Mouse (Mus musculus): Measurements from ENCODE around the gene Gne.

Gene Gne

GRCm38 (mm10) chr4:44083945-44084344 is at the start of gene Gne:
Gne (minus strand) TSS chr4:44084177.
- DNase-seq: peak; percentile 43 to 68

DNA sequence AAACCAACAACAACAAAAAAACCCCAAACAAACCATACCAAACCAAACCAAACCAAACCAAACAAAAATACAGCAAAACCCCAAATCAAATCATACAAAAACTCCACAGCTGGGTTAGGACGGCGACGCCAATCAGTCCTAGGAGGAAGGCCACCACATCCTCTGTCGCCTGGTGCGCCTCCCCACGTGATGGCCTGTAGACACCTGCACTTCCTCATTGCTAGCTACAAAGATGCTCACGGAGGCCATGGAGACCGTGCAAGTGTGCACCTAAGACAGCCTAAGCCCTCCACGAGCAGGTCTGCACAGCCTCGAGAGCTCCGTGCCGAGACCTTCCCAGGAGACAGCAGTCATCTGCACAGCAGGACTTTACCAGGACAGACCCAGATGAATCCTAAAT is 42.8 kb upstream of the Gne start:
- no peak for DNase-seq

DNA sequence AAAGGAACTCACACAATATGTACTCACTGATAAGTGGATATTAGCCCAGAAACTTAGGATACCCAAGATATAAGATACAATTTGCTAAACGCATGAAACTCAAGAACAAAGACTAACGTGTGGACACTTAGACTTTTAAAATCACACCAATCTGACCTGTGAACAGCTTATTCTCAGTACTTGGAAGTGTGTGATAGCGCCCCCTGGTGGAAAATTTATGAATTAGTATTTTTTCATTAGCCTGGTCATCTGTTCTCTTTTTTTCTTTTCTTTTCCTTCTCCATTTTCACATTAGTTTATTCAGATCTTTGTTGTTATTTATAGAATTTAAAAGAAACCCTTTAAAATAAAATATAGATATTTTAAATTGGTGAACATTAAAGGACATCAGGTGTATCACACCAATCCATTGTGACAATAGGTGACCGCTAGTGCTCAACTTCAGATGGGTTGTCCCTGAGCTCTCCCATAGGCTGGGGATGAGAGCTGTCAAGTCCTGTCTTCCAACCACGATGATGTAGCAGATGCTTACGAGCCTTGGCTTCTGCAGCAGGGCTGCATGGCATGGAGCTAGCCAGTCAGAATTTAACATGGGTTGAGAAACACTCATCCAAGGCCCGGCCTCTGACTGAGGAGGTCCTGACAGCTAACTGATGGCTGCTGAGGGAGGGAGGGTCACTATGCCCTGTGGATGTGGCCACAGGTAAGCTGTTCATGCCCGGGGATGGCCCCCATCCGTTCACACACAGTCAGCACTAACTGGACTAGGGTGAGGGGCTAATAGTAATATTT is 35.6 kb upstream of the Gne start:
- DNase-seq: peak in 1 of 2 experiments; percentile 33

GRCm38 (mm10) chr4:44115046-44115445 is 31.1 kb upstream of the Gne start:
- DNase-seq: no peak

GRCm38 (mm10) chr4:44113393-44114138 is 29.6 kb upstream of the Gne start:
- DNase-seq: no peak

DNA sequence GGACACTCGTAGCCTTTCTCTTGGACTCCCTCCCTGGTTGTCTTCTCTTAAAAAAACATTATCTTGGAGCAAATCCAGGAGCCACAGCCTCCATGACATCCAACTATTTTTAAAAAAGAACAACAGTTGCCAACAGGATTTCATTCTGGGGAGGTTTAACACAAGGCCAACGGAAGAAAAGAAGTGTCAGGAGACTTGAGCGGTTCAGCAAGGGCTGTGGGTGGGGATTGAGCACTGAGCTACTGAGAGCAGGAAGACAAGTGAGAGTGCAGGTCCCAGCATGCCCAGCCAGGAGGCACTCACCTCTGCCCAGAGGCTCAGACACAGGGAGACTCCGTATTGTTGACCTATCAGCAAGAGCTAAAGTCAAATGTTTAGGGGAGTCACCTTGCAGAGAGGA is 28.8 kb upstream of the Gne start:
- peak; percentile 24 to 49 for DNase-seq

- DNase-seq: no peak
These were observed 26.8 kb upstream of the Gne start for GRCm38 (mm10) chr4:44110771-44111170.

GRCm38 (mm10) chr4:44108297-44108696 is 24.3 kb upstream of the Gne start:
- peak in 1 of 2 experiments; percentile 16 for DNase-seq

DNA sequence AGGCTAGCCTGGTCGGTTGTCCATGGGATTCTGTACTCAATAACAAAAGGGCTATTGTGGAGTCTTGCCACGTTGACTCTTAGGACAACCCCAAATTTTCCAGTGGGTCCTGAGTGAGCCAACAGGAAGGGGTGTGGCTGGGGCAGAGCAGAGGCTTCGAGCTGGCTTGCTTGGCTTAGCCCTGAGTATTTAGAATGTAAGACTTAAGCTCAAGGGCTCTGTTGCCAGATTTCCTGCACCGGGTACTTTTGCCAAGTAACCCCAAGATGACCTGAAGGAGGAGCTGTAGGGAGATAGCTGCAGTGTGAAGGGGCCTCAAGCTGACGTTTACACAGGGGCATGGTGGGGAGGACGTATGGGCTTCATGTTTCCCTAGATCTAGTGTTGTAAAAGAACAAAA is 23.4 kb upstream of the Gne start:
- peak; percentile 41 to 74 for DNase-seq

GRCm38 (mm10) chr4:44106297-44106821 is 22.4 kb upstream of the Gne start:
- DNase-seq: peak in 1 of 2 experiments; percentile 30

DNA sequence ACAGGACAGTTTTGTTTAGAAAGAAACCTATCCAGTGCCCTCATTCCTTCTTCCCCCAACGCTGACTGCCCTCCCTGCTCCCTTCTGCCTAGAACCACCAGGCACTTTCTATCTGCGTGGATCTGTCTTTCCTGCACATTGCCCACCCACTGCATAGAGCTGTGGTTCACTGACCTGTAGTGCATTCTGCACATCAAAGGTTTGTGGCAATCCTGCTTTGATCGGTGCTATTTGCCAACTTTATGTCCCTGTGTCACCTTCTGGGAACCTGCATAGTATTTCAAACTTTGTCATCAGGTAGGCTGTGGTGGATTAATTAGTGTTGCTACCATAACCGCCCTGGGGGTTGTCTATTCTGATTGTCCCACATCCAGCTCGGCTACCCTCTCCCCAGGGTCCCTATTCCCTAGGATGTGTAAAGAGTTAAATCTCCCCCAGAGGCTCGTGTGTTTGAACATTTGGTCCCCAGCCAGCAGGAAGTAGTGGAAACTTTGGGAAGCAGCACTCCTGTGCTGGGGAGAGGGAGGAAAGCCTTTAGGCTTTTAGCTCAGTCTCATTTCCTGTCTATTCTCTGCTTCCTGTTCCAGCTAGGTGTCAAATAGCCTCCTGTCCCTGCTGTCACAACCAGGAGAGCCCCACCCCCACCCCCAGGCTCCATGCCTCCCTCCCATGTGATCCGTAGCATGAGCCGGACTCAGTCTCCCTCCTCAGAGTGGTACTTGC is 20.4 kb upstream of the Gne start:
- DNase-seq: peak; percentile 49 to 55

GRCm38 (mm10) chr4:44103620-44104019 is 19.6 kb upstream of the Gne start:
- DNase-seq: peak in 1 of 2 experiments; percentile 26

GRCm38 (mm10) chr4:44097576-44098335 is 13.8 kb upstream of the Gne start:
- peak in 1 of 2 experiments; percentile 4 for DNase-seq

GRCm38 (mm10) chr4:44094475-44094874 is 10.5 kb upstream of the Gne start:
- DNase-seq: no peak

- peak in 1 of 2 experiments; percentile 40 for DNase-seq
These were observed 8.4 kb upstream of the Gne start for GRCm38 (mm10) chr4:44092359-44092758.

- DNase-seq: no peak
These were observed 1.6 kb upstream of the Gne start for GRCm38 (mm10) chr4:44085566-44085965.

- DNase-seq: no peak
These were observed 787 bp upstream of the Gne start for GRCm38 (mm10) chr4:44084602-44085325.

GRCm38 (mm10) chr4:44078358-44078933 is 5.5 kb downstream of the Gne start:
- no peak for DNase-seq

- no peak for DNase-seq
These were observed 9.6 kb downstream of the Gne start for GRCm38 (mm10) chr4:44074422-44074821.

DNA sequence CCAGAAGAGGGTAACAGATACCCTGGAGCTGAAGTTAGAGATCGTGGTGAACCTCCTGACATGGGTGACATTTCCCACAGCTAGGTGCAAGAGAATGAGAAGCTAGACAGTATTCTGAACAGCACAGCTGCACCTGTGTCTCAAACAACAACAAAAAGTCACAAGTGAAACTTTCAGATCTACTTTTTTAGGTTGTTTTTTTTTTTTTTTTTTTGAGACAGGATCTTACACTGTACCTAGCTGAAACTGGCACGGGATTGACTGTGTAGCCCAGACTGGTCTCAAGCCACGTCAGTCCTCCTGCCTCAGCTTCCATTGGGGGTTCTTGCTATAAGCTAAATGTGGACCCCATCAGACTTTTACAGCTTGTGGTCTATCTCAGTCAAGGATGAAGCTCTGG is 10.2 kb downstream of the Gne start:
- DNase-seq: no peak

GRCm38 (mm10) chr4:44072873-44073441 is 11.0 kb downstream of the Gne start:
- no peak for DNase-seq
